Mouse (Mus musculus): ENCODE data around the gene Gm10309. TPM values are rescaled to one million over a fixed set of nuclear protein-coding genes. Genes with fewer than 3 reads are reported as not detected.
A peak's percentile ranks its signal among the peaks of the same experiment; 100 is the strongest.

Gm10309 gene
- total RNA-seq, 2 experiments from 2014 or later: not detected

DNA sequence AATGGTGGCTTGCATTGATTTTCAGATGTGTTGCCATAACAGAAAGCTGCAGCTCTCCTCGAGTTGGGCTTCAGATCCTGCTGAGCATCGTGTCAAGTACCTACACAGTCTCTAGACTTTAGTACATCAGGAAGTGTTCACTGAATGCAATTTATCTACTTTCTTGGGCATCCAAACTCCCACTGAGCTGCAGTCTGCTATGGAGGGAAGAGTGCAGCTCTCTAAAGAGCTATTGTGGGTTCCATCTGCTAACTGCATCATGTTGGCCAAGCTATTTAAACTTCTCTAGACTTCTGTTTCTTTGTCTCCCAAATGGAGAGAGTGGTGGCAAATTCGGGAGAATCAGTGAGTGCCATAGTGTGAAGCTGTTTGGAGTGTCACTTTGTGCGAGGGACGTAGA is 11.6 kb upstream of the Gm10309 start:
- DNase-seq: no peak
- intact Hi-C loops (cut with DNase I): no loop called here

GRCm38 (mm10) chr17:86514974-86515620 is 10.1 kb upstream of the Gm10309 start:
- intact Hi-C loops (cut with DNase I): no loop called here
- DNase-seq: no peak

DNA sequence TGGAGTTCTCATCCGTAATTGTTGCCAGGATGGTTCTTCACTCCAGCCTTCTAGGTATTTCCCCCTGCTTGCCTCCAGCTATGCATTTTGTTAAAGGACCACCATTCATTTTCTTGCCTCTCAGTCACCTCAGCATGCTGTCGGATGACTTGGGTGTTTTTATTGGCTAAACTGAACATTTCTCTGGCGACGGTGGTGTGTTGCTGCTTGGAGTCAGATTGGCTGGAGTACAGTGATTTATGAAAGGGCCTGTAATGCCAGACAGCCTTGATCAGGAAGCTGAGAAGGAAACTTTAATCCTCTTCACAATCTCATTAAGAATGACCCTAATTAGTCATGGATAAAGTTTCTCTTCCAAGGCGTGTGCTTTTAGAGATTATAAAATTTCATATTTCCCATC is 4.8 kb upstream of the Gm10309 start:
- no peak for DNase-seq
- intact Hi-C loops (cut with DNase I): no loop called here

DNA sequence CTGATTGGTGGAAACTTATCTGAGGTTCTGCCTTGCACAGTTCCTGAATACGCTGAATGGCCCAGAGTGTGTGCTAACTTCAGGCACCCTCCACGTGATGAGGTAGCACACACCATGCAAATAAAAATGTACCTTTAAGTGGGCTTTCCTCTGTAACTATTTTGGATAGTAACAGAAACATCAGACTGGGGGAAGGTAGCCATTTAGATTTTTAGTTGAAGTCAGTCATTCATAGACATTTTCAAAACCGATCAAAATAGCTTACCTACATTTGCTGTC is 3.1 kb upstream of the Gm10309 start:
- intact Hi-C loops (cut with DNase I): no loop called here

GRCm38 (mm10) chr17:86507342-86508211 is 2.5 kb upstream of the Gm10309 start:
- intact Hi-C loops (cut with DNase I): no loop called here
- peak; percentile 23 for DNase-seq

More for the DNA sequence above, 3.1 kb upstream of the Gm10309 start:
- no peak for DNase-seq

DNA sequence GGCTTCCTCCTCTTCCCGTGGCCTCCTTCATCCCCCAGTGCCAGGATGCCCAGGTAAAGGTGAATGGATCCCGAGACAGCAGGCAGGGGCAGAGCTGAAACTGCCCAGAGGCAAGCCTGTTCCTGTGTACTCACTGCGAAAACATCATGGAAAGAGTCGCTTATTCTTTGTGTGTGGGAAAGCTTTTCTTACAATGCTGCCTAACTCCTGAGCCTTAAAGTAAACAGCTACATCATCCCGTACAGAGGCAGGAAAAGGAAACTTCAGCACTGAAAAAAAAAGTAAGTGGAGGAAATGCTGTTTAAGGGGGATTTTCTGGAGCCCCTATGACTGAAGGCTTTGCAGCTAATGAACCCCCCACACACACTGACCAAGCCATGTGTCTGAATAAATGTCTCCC is 1.8 kb upstream of the Gm10309 start:
- intact Hi-C loops (cut with DNase I): no loop called here

GRCm38 (mm10) chr17:86503208-86503897 is 1.7 kb downstream of the Gm10309 start:
- DNase-seq: no peak
- intact Hi-C loops (cut with DNase I): no loop called here

More for the DNA sequence above, 1.8 kb upstream of the Gm10309 start:
- DNase-seq: no peak

DNA sequence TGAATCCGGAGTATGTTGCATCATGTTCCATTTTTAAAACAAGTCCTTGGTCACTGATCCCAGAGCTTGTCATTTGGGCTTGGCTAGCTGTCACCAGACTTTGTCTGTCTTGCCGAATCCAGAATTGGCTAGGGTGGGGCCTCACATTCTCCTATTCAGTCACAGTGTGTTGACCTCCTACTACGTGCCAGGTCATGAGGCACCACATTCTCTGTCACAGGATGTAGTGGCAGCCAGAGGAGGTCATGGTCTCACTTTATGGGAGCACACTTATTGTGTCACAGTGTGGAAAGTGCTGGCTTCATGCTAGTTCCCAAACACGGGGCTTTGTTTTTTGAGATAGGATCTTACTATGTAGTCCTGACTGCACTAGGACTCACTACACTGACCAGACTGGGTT is 3.6 kb downstream of the Gm10309 start:
- intact Hi-C loops (cut with DNase I): no loop called here
- DNase-seq: no peak

GRCm38 (mm10) chr17:86499359-86500045 is 5.5 kb downstream of the Gm10309 start:
- no peak for DNase-seq
- intact Hi-C loops (cut with DNase I): loop anchor here (5.0 to 10.0 kb wide), 3 partner anchors 298 to 745 kb away; no protein-coding TSS in a partner anchor

DNA sequence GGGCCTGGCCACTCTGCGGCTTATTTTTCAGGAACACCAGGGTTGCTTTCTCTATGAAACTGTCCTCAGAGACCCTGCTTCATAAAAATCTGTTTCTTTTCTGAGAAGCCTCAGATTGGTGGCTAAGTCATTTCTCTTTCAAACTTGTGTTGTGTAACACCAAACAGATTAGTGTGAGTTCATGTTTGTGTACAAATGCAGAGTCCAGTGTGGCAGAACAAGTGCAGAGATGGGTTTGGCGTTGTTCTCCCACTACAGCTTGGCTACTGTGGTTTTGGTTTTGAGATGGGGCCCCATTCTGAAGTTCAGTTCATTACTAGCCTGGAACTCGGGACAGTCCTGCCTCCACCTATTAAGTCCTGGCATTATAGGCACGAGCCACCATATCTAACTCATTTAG is 7.7 kb downstream of the Gm10309 start:
- no peak for DNase-seq
- intact Hi-C loops (cut with DNase I): loop anchor here (5.0 to 10.0 kb wide), 3 partner anchors 300 to 747 kb away; no protein-coding TSS in a partner anchor

- peak; percentile 42 for DNase-seq
- intact Hi-C loops (cut with DNase I): loop anchor here (5.0 to 10.0 kb wide), 3 partner anchors 301 to 749 kb away; no protein-coding TSS in a partner anchor
Observed at GRCm38 (mm10) chr17:86496123-86496771, 8.8 kb downstream of the Gm10309 start.

- intact Hi-C loops (cut with DNase I): loop anchor here (5.0 to 10.0 kb wide), 3 partner anchors 302 to 750 kb away; no protein-coding TSS in a partner anchor
- no peak for DNase-seq
Observed at GRCm38 (mm10) chr17:86494895-86495294, 10.1 kb downstream of the Gm10309 start.

- DNase-seq: no peak
- intact Hi-C loops (cut with DNase I): loop anchor here (10.0 kb wide), 1 partner anchor 750 kb away; no protein-coding TSS in a partner anchor
Observed at GRCm38 (mm10) chr17:86494494-86494893, 10.5 kb downstream of the Gm10309 start.

DNA sequence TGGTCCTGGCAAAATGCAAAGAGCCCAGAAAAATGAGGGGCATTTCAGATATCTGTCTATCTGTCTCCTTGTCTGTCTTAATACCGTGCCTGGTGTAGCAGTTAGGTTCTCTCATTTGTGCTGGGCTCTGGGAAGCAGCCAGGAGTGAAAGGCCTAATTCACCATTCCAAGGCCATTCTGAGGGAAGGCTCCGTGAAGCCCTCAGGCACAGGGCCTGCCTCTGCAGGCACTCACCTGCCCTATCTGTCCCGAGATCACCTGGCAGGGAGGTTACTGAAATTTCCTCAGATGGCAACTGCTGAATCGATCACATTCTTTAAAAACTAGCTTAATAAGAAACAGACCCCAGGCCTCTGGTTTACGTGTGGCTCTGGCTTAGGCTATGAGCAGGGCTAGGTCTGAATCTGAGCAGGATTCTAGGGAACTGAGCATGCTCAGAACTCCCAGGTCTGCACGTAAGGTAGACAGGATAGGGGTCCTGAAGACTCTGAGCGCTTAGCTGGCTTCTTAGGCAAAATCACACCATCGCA is 11.1 kb downstream of the Gm10309 start:
- DNase-seq: no peak
- intact Hi-C loops (cut with DNase I): loop anchor here (10.0 kb wide), 1 partner anchor 751 kb away; no protein-coding TSS in a partner anchor

DNA sequence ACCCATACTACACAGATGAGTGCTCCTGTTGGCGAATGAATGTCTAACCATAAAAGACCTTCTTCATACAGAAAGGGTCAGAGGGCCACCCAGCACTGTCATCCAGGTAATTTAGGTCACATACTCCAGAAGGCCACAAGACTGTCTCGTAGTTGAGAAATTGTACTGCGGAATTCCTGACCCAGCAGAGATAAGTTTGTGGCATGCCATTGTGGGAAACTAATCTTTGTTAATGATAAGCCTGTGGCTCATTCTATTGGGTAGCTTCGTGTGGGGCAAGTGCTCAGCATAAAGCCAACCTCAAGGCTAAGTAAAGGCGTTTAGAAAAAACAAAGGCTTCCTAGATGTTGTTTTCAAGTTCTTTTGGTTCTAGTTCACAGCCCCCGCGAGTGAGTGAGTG is 12.7 kb downstream of the Gm10309 start:
- intact Hi-C loops (cut with DNase I): loop anchor here (10.0 kb wide), 1 partner anchor 752 kb away; no protein-coding TSS in a partner anchor
- no peak for DNase-seq

DNA sequence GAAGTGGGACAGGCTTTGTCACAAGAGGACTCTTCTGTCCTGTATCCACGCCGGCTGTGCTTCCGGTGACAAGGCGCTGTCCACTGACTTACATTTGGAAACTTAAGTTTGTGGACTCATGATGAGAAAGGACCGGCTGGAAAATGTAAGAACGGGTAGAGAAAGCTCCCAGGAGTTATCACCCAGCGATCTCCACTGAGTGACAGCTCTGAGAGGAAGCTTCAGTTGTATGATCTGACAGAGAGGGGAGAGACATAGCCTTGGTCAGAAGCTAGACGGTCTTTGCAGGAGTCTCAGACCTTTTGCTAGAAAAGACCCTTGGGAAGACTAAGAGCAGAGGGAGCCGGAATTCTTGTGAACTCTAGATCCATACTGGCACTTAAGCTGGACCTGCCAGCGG is 15.2 kb downstream of the Gm10309 start:
- DNase-seq: no peak
- intact Hi-C loops (cut with DNase I): loop anchor here (10.0 kb wide), 1 partner anchor 755 kb away; no protein-coding TSS in a partner anchor

DNA sequence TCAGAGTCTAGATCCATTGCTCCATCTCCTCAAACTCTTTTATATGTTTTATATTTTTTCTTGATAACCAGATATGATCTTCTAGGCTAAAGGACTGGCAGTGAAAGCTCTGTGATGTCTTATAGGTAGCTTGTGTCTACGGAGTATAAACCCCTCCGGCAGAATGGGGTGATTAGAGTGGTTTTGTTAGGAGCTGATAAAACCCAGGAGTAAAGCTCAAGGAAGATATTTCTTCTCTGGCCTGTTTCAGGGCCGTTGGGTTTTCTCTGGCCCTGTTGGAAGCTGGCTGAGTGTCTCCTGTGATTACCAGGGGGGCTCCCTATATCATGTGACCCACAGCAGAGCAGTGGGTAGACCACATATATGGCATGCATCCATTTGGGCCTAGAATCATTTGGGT is 17.6 kb downstream of the Gm10309 start:
- DNase-seq: no peak
- intact Hi-C loops (cut with DNase I): no loop called here

GRCm38 (mm10) chr17:86486657-86487056 is 18.4 kb downstream of the Gm10309 start:
- intact Hi-C loops (cut with DNase I): no loop called here
- DNase-seq: no peak

GRCm38 (mm10) chr17:86484087-86484737 is 20.8 kb downstream of the Gm10309 start:
- DNase-seq: peak; percentile 82
- intact Hi-C loops (cut with DNase I): loop anchor here (5.0 kb wide), 1 partner anchor 423 kb away; no protein-coding TSS in a partner anchor

All from left cerebral cortex, postnatal 4 days (tissue).